Mouse (Mus musculus): Measurements from ENCODE around the gene Lypd9. TPM values are rescaled to one million over a fixed set of nuclear protein-coding genes. Genes with fewer than 3 reads are reported as not detected.

Gene Lypd9
- polyA plus RNA-seq (2021; fragmentation: Nextera tagmentation): not detected in 2 replicates
- long read RNA-seq, experiment 1: 0 reads
- long read RNA-seq, experiment 2: 0 reads

GRCm38 (mm10) chr11:58452759-58453158, at the start of gene Lypd9:
Gene Lypd9 (minus strand): TSS chr11:58452923.

GRCm38 (mm10) chr11:58502472-58502871, 49.7 kb upstream of the Lypd9 start, which contains the start of gene Olfr331:
Gene Olfr331 (minus strand): TSS chr11:58502572.

GRCm38 (mm10) chr11:58492455-58492854, 39.7 kb upstream of the Lypd9 start, which contains the start of gene Olfr332:
Gene Olfr332 (minus strand): TSS chr11:58492555.

GRCm38 (mm10) chr11:58462170-58462569, 9.4 kb upstream of the Lypd9 start, which contains the start of gene Olfr30:
Gene Olfr30 (minus strand): TSS chr11:58462270.

GRCm38 (mm10) chr11:58432259-58432658, 20.5 kb downstream of the Lypd9 start, which contains the start of gene Gm12253:
Gene Gm12253 (plus strand): TSS chr11:58432559.

GRCm38 (mm10) chr11:58420815-58421214, 31.9 kb downstream of the Lypd9 start, which contains the start of gene 1810065E05Rik:
Gene 1810065E05Rik (plus strand): TSS chr11:58421111.

Other genes with a start within 250 kb of the Lypd9 start
- gene 4930438A08Rik, start 178.1 kb downstream of the Lypd9 start, polyA plus RNA-seq (2021; fragmentation: Nextera tagmentation): not detected in 2 replicates
- 7.0 and 7.2 TPM in 2 replicates for gene Zfp692, start 145.9 kb downstream of the Lypd9 start, polyA plus RNA-seq (2021; fragmentation: Nextera tagmentation)
- gene Zfp672, start 122.6 kb downstream of the Lypd9 start, polyA plus RNA-seq (2021; fragmentation: Nextera tagmentation): 34.9 and 35.5 TPM in 2 replicates
- gene Sh3bp5l, start 122.2 kb downstream of the Lypd9 start, polyA plus RNA-seq (2021; fragmentation: Nextera tagmentation): 19.7 and 25.5 TPM in 2 replicates
- gene Lypd8, start 73.9 kb downstream of the Lypd9 start, polyA plus RNA-seq (2021; fragmentation: Nextera tagmentation): not detected in 2 replicates
- not detected in 2 replicates for gene 1810065E05Rik, start 31.8 kb downstream of the Lypd9 start, polyA plus RNA-seq (2021; fragmentation: Nextera tagmentation)
- gene Gm12253, start 20.4 kb downstream of the Lypd9 start, polyA plus RNA-seq (2021; fragmentation: Nextera tagmentation): not detected in 2 replicates
- not detected in 2 replicates for gene Olfr30, start 9.3 kb upstream of the Lypd9 start, polyA plus RNA-seq (2021; fragmentation: Nextera tagmentation)
- not detected in 2 replicates for gene Olfr332, start 39.6 kb upstream of the Lypd9 start, polyA plus RNA-seq (2021; fragmentation: Nextera tagmentation)
- not detected in 2 replicates for gene Olfr331, start 49.6 kb upstream of the Lypd9 start, polyA plus RNA-seq (2021; fragmentation: Nextera tagmentation)
- not detected in 2 replicates for gene Olfr330, start 81.9 kb upstream of the Lypd9 start, polyA plus RNA-seq (2021; fragmentation: Nextera tagmentation)
- gene Olfr329-ps, start 93.5 kb upstream of the Lypd9 start, polyA plus RNA-seq (2021; fragmentation: Nextera tagmentation): not detected in 2 replicates
- not detected in 2 replicates for gene Olfr328, start 102.7 kb upstream of the Lypd9 start, polyA plus RNA-seq (2021; fragmentation: Nextera tagmentation)
- not detected in 2 replicates for gene Olfr224, start 117.6 kb upstream of the Lypd9 start, polyA plus RNA-seq (2021; fragmentation: Nextera tagmentation)
- not detected in 2 replicates for gene Olfr325, start 124.8 kb upstream of the Lypd9 start, polyA plus RNA-seq (2021; fragmentation: Nextera tagmentation)
- not detected in 2 replicates for gene Olfr324, start 142.2 kb upstream of the Lypd9 start, polyA plus RNA-seq (2021; fragmentation: Nextera tagmentation)
- gene 2210407C18Rik, start 163.2 kb upstream of the Lypd9 start, polyA plus RNA-seq (2021; fragmentation: Nextera tagmentation): not detected in 2 replicates
- gene Olfr323, start 177.6 kb upstream of the Lypd9 start, polyA plus RNA-seq (2021; fragmentation: Nextera tagmentation): not detected in 2 replicates
- not detected in 2 replicates for gene Trim58, start 187.5 kb upstream of the Lypd9 start, polyA plus RNA-seq (2021; fragmentation: Nextera tagmentation)
- gene Olfr322, start 205.9 kb upstream of the Lypd9 start, polyA plus RNA-seq (2021; fragmentation: Nextera tagmentation): not detected in 2 replicates
- gene Olfr320, start 228.2 kb upstream of the Lypd9 start, polyA plus RNA-seq (2021; fragmentation: Nextera tagmentation): not detected in 2 replicates
- not detected in 2 replicates for gene Olfr319, start 246.2 kb upstream of the Lypd9 start, polyA plus RNA-seq (2021; fragmentation: Nextera tagmentation)